Mouse (Mus musculus) cerebellum, adult 2 months (tissue): ENCODE measurements around the gene Prdm4.

Source experiments
- CTCF ChIP-seq: fragments of 200-500 bp; IDR thresholded peaks from 2 replicates; pipeline ENCODE4 v1.5.1; 2011; ENCODE audit warnings: low read depth, mild to moderate bottlenecking, control low read depth, low read length, moderate library complexity, borderline replicate concordance; ENCODE audit not compliant: insufficient read depth
- POLR2A ChIP-seq: fragments of 200-500 bp; IDR thresholded peaks from 2 replicates; pipeline ENCODE4 v1.6.1; 2011; ENCODE audit warnings: low read length, control low read depth, borderline replicate concordance; ENCODE audit not compliant: insufficient read depth

DNA sequence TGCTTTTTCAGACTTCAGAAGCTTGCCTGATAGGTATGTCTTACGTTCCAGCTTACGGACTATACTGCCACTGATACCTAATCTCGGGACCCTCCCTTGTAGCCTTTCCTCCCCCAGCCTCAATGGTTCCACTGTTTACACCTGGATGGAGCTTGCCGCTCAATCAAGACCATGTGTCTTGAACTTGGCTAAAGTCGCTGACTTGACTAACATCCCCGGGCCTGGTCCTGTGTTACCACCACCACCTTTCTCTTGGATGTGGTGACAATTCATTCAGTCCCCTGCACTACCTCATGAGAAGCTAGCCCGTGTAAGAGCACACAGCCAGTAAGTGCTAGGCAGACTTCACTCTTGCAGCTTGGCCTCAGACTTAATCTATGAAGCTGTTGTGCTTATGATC, 47.4 kb upstream of the Prdm4 start:
- TF ChIP-seq CTCF = no peak
- no peak for TF ChIP-seq POLR2A
